Mouse (Mus musculus) fat pad, adult 2 months (tissue): ENCODE results near the gene Gm28308.

ENCODE experiments used
- DNase-seq: peaks from one replicate; pipeline ENCODE4 v3.0.0-alpha.2; 2011; ENCODE audit warnings: low read depth, low spot score; ENCODE audit errors: extremely low read depth

Gene Gm28308

GRCm38 (mm10) chr6:52246916-52247315 is 33.8 kb upstream of the Gm28308 start:
- no peak for DNase-seq

- DNase-seq, result no peak
Measured at GRCm38 (mm10) chr6:52246403-52246803, 33.3 kb upstream of the Gm28308 start.

GRCm38 (mm10) chr6:52245757-52246142 is 32.6 kb upstream of the Gm28308 start, which contains the start of gene Hoxa11:
Gene Hoxa11 (minus strand): TSS chr6:52245810.
- no peak for DNase-seq

- no peak for DNase-seq
Measured at GRCm38 (mm10) chr6:52245040-52245756, 32.1 kb upstream of the Gm28308 start.

GRCm38 (mm10) chr6:52244471-52245039 is 31.4 kb upstream of the Gm28308 start:
- no peak for DNase-seq

- no peak for DNase-seq
Measured at GRCm38 (mm10) chr6:52243681-52244121, 30.6 kb upstream of the Gm28308 start.

GRCm38 (mm10) chr6:52242801-52243332 is 29.7 kb upstream of the Gm28308 start:
- no peak for DNase-seq

- no peak for DNase-seq
Measured at GRCm38 (mm10) chr6:52241001-52241621, 28.0 kb upstream of the Gm28308 start.

- DNase-seq, result no peak
Measured at GRCm38 (mm10) chr6:52240389-52241000, 27.4 kb upstream of the Gm28308 start, which contains the start of gene Hoxa10. Gene Hoxa10 (minus strand): TSS chr6:52240854.

- no peak for DNase-seq
Measured at GRCm38 (mm10) chr6:52239625-52240388, 26.7 kb upstream of the Gm28308 start.

- DNase-seq, result no peak
Measured at GRCm38 (mm10) chr6:52238976-52239375, 25.8 kb upstream of the Gm28308 start.

GRCm38 (mm10) chr6:52238155-52238545 is 25.0 kb upstream of the Gm28308 start:
- DNase-seq, result no peak

GRCm38 (mm10) chr6:52237346-52238154 is 24.4 kb upstream of the Gm28308 start:
- DNase-seq, result no peak

- no peak for DNase-seq
Measured at GRCm38 (mm10) chr6:52236806-52237205, 23.7 kb upstream of the Gm28308 start.

- DNase-seq, result no peak
Measured at GRCm38 (mm10) chr6:52235866-52236265, 22.7 kb upstream of the Gm28308 start.

GRCm38 (mm10) chr6:52235267-52235666 is 22.1 kb upstream of the Gm28308 start:
- DNase-seq, result no peak

GRCm38 (mm10) chr6:52234428-52235140 is 21.4 kb upstream of the Gm28308 start:
- no peak for DNase-seq

GRCm38 (mm10) chr6:52233546-52234427 is 20.6 kb upstream of the Gm28308 start:
- DNase-seq, result no peak
